Mouse (Mus musculus) layer of hippocampus, adult 11-12 months (tissue): ENCODE data around the gene Kif3b.
"Not testable (repeated sequence)": the region's sequence is repeated elsewhere in the genome, so short reads cannot be mapped to it uniquely, and the experiment has no call there.

Source experiments
- DNase-seq: peaks from one replicate; pipeline ENCODE4 v3.0.0; 2022; ENCODE audit warnings: low spot score

Gene Kif3b

GRCm38 (mm10) chr2:153290938-153291928, at the start of gene Kif3b:
Gene Kif3b (plus strand): TSS chr2:153291413.
- peak; percentile 88 for DNase-seq

- no peak for DNase-seq
These were observed 49.1 kb upstream of the Kif3b start for GRCm38 (mm10) chr2:153242156-153242555.

- DNase-seq = no peak
These were observed 41.5 kb upstream of the Kif3b start for GRCm38 (mm10) chr2:153249751-153250150.

GRCm38 (mm10) chr2:153256604-153257003, 34.6 kb upstream of the Kif3b start:
- no peak for DNase-seq

GRCm38 (mm10) chr2:153259030-153259863, 32.0 kb upstream of the Kif3b start:
- no peak for DNase-seq

GRCm38 (mm10) chr2:153259864-153260674, 31.1 kb upstream of the Kif3b start:
- DNase-seq = no peak

- DNase-seq = no peak
These were observed 28.2 kb upstream of the Kif3b start for GRCm38 (mm10) chr2:153263053-153263452.

GRCm38 (mm10) chr2:153267331-153267730, 23.9 kb upstream of the Kif3b start:
- DNase-seq = no peak

GRCm38 (mm10) chr2:153270231-153270915, 20.8 kb upstream of the Kif3b start:
- DNase-seq = not testable (repeated sequence)

GRCm38 (mm10) chr2:153274200-153274918, 16.9 kb upstream of the Kif3b start:
- DNase-seq = not testable (repeated sequence)

- DNase-seq = no peak
These were observed 16.3 kb upstream of the Kif3b start for GRCm38 (mm10) chr2:153274919-153275247.

- DNase-seq = not testable (repeated sequence)
These were observed 15.6 kb upstream of the Kif3b start for GRCm38 (mm10) chr2:153275577-153275976.

- no peak for DNase-seq
These were observed 14.8 kb upstream of the Kif3b start for GRCm38 (mm10) chr2:153276440-153276839.

- not testable (repeated sequence) for DNase-seq
These were observed 14.4 kb upstream of the Kif3b start for GRCm38 (mm10) chr2:153276846-153277245.

GRCm38 (mm10) chr2:153278357-153278756, 12.9 kb upstream of the Kif3b start:
- no peak for DNase-seq

GRCm38 (mm10) chr2:153283919-153284318, 7.3 kb upstream of the Kif3b start:
- DNase-seq = no peak

GRCm38 (mm10) chr2:153286524-153286923, 4.7 kb upstream of the Kif3b start:
- DNase-seq = no peak

- no peak for DNase-seq
These were observed 3.4 kb upstream of the Kif3b start for GRCm38 (mm10) chr2:153287835-153288234.

GRCm38 (mm10) chr2:153292305-153292861, 1.2 kb downstream of the Kif3b start:
- DNase-seq = no peak

GRCm38 (mm10) chr2:153295196-153295595, 4.0 kb downstream of the Kif3b start:
- DNase-seq = no peak
